Mouse (Mus musculus) limb, embryonic 10.5 days (tissue): ENCODE measurements around the gene Mmd. TPM values are rescaled to one million over a fixed set of nuclear protein-coding genes. Genes with fewer than 3 reads are reported as not detected.

Source experiments
- DNase-seq: peaks from one replicate; pipeline ENCODE4 v3.0.0-alpha.2; 2017; ENCODE audit warnings: low spot score
- H3K27ac ChIP-seq: fragments of 300-500 bp; sonication (generic); 2 replicates; pipeline ENCODE4 v1.5.1; 2016; ENCODE audit warnings: mild to moderate bottlenecking
- H3K27me3 ChIP-seq: fragments of 300-500 bp; sonication (generic); 2 replicates; pipeline ENCODE4 v1.6.1; 2016; ENCODE audit warnings: low read depth, mild to moderate bottlenecking; ENCODE audit not compliant: poor library complexity, severe bottlenecking
- H3K36me3 ChIP-seq: fragments of 300-500 bp; sonication (generic); 2 replicates; pipeline ENCODE4 v1.6.1; 2016; ENCODE audit warnings: mild to moderate bottlenecking, moderate library complexity
- H3K4me1 ChIP-seq: fragments of 300-500 bp; sonication (generic); 2 replicates; pipeline ENCODE4 v1.6.1; 2016
- H3K4me3 ChIP-seq: fragments of 300-500 bp; sonication (generic); 2 replicates; pipeline ENCODE4 v1.5.1; 2016; ENCODE audit warnings: mild to moderate bottlenecking, moderate library complexity
- H3K9me3 ChIP-seq: fragments of 300-500 bp; sonication (generic); replicated peaks from 2 replicates; pipeline ENCODE4 v1.6.1; 2016; ENCODE audit warnings: mild to moderate bottlenecking
- WGBS: fragments of 180-500 bp; shearing (Covaris S2); methylation state at CpG from one replicate; pipeline ENCODE4 v1.1.7; 2016; 5-methylcytosine and 5-hydroxymethylcytosine counted together
- polyA plus RNA-seq: library from polyadenylated mRNA; unstranded; fragments of >200 nt; fragmentation: Nextera tagmentation; extraction: Ambion mirVana; gene quantifications from 2 replicates; pipeline ENCODE4 v1.2.1, GENCODE M21; 2016

The Mmd gene
- polyA plus RNA-seq, 1 experiment from 2014 or later = 38.0 TPM

GRCm38 (mm10) chr11:90306993-90307392 is 57.7 kb downstream of the Mmd start:
- Histone ChIP-seq H3K27me3 (no peaks in the 10 kb centered on the region), H3K4me3 (no peak overlapping the region), H3K4me1 (no peaks in the 10 kb centered on the region), H3K36me3 (no peaks in the 10 kb centered on the region), H3K9me3 (no peaks in the 10 kb centered on the region), H3K27ac (no peak overlapping the region)
- WGBS = 75% methylated on average over 6 of the region's 6 CpGs
- DNase-seq = peak; percentile 64

DNA sequence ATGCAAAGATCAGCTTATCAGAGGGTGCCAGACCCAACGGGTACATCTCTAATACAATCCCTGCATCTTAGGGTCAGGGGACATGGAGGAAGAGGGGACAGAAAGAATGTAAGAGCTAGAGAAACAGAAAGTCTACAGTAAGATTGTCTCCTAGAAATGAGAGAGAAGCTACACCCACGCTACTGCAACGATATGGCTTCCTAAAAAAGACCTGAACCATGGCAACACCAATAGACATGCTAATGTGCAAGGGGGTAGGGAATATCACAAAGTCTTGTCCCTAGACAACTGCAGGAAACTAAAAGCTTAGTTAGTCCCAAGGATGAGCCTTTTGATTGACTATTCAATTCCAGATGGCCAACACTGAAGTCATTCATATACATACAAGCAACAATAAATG is 65.3 kb downstream of the Mmd start:
- H3K4me3 ChIP-seq = no peak overlapping the region
- no peaks in the 10 kb centered on the region for H3K27me3 ChIP-seq
- 96% methylated on average over 3 of the region's 3 CpGs for WGBS
- DNase-seq = no peak
- H3K9me3 ChIP-seq = no peaks in the 10 kb centered on the region
- no peaks in the 10 kb centered on the region for H3K36me3 ChIP-seq
- no peaks in the 10 kb centered on the region for H3K4me1 ChIP-seq
- no peak overlapping the region for H3K27ac ChIP-seq

DNA sequence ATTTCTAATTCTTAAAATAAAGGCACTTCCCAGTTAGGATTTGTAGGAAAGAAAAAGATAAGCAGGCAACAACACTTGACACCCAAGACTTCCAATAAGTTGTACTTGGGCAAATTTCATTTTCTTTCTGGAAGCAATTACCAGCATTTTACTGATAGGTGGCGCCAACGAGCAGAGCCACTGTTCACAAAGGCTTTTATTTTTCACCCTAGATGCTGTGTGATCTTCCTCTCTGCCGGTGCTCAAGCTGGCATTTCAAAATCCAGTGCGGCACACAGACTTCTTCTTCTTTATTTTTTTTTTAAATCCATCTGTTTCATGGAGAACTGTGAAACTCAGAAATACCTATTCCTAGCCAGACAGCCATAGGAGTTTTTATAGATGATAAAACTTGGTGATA is 68.2 kb downstream of the Mmd start:
- Histone ChIP-seq H3K9me3 (no peaks in the 10 kb centered on the region), H3K4me1 (no peaks in the 10 kb centered on the region), H3K4me3 (no peak overlapping the region), H3K36me3 (no peaks in the 10 kb centered on the region), H3K27ac (no peak overlapping the region), H3K27me3 (no peaks in the 10 kb centered on the region)
- WGBS = 32% methylated on average over 4 of the region's 4 CpGs
- peak; percentile 37 for DNase-seq

DNA sequence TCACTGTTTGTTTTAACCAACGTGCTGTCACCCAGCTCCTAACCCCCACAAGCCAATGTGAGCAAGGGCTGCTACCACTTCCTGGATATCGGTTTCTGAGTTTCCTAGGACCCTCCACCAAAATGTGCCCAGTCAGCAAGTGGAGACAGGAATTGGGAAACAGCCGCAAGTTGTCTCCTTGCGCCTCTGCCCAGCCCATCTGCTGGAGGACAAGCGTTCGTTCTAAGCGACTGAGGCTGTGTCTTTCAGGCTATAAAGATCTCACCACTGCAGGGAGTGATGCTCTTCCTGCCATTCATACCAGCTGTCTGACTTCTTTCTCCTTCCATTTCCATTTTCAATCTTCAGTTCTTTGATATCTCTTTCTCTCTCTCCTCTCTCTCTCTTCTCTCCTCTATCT is 71.7 kb downstream of the Mmd start:
- DNase-seq = no peak
- Histone ChIP-seq H3K27me3 (no peaks in the 10 kb centered on the region), H3K4me1 (no peaks in the 10 kb centered on the region), H3K9me3 (no peaks in the 10 kb centered on the region), H3K27ac (no peak overlapping the region), H3K4me3 (no peak overlapping the region), H3K36me3 (no peaks in the 10 kb centered on the region)
- 75% methylated on average over 7 of the region's 7 CpGs for WGBS

- Histone ChIP-seq H3K4me1 (no peaks in the 10 kb centered on the region), H3K36me3 (no peaks in the 10 kb centered on the region), H3K9me3 (no peaks in the 10 kb centered on the region), H3K27ac (no peak overlapping the region), H3K27me3 (no peaks in the 10 kb centered on the region), H3K4me3 (no peak overlapping the region)
- DNase-seq = no peak
- WGBS = 89% methylated on average over 3 of the region's 3 CpGs
Observed at GRCm38 (mm10) chr11:90324597-90324996, 75.3 kb downstream of the Mmd start.

DNA sequence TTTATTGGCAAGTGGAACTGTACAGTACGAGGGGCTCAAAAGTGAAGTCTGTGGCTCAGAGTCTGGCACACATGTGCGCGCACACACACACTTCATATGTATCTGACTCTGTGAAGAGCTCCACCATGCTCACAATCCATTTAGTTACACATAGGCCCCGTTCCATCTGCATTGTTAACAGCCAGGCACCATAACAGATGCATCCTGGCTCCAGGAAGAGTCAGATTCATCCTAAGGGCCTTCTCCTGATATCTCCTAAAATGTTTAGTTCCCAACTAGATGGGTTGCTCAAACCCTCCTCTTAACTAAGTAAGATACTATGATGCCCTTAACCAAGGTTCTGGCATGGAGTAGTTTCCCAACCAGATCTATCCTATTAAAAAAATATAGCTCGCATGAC is 76.9 kb downstream of the Mmd start:
- Histone ChIP-seq H3K4me1 (no peaks in the 10 kb centered on the region), H3K9me3 (no peaks in the 10 kb centered on the region), H3K36me3 (no peaks in the 10 kb centered on the region), H3K27me3 (no peaks in the 10 kb centered on the region), H3K27ac (no peak overlapping the region), H3K4me3 (no peak overlapping the region)
- DNase-seq = no peak
- WGBS = 91% methylated on average over 5 of the region's 5 CpGs

DNA sequence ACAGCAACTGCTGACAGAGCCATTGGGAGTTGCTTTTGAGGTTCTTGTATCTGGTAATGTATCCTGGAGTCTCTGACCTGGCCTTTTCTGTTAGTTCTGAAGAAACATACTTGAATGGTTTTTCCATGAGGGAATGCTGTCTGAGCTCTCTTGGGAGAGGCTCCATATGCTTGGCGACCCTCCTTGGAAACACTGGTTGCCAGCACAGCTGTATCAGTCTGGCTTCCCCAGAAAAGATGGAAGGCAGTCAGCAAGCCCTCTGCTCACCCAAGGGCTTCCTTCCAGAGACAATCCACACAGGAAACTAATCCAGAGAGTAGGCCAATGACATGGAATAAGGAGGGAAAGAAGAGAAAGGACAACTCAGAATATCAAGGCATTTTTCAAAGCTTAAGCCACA is 77.6 kb downstream of the Mmd start:
- no peak overlapping the region for H3K4me3 ChIP-seq
- no peaks in the 10 kb centered on the region for H3K36me3 ChIP-seq
- H3K4me1 ChIP-seq = no peaks in the 10 kb centered on the region
- no peak overlapping the region for H3K27ac ChIP-seq
- 73% methylated on average over 1 of the region's 1 CpGs for WGBS
- H3K9me3 ChIP-seq = no peaks in the 10 kb centered on the region
- DNase-seq = no peak
- H3K27me3 ChIP-seq = no peaks in the 10 kb centered on the region

Other genes starting within 250 kb of the Mmd start
- gene Pctp, start 246.6 kb upstream of the Mmd start, polyA plus RNA-seq = 21.9 and 24.5 TPM in 2 replicates
- 7.1 and 8.7 TPM in 2 replicates for gene Tmem100, start 219.1 kb upstream of the Mmd start, polyA plus RNA-seq
- gene Gm45716, start 61.8 kb upstream of the Mmd start, polyA plus RNA-seq = 12.7 and 13.9 TPM in 2 replicates
- gene Hlf, start 141.4 kb downstream of the Mmd start, polyA plus RNA-seq = 0.21 and 0.29 TPM in 2 replicates